Mouse (Mus musculus): ENCODE measurements at regions not wholly inside any gene's neighbourhood (a gene's known extent, or its start where the extent isn't known, plus 50 kb on each side); places are given as distances from the start of the nearest gene placed in this dataset.

GRCm38 (mm10) chr3:142981221-142981620, 99.4 kb upstream of the Pkn2 start:
- Histone ChIP-seq H3K4me1 (ENCODE audit: control insufficient read depth, insufficient read depth, low read length) (no peaks in the 10 kb centered on the region), H3K9ac (replicated peaks; ENCODE audit: low read length) (no peak overlapping the region), H3K9me3 (ENCODE audit: control insufficient read depth, low read length) (no peaks in the 10 kb centered on the region), H3K36me3 (ENCODE audit: control insufficient read depth, insufficient read depth, low read length) (no peaks in the 10 kb centered on the region), H3K4me3 (replicated peaks; ENCODE audit: low read depth, low read length) (no peak overlapping the region), H3K4me2 (ENCODE audit: low read length) (no peak overlapping the region), H3K27me3 (ENCODE audit: control insufficient read depth, insufficient read depth, low read length) (no peaks in the 10 kb centered on the region), H3K27ac (replicated peaks; ENCODE audit: low read depth, low read length) (no peak overlapping the region)
- WGBS: 82% methylated on average over 3 of the region's 3 CpGs
- DNase-seq: no peak
- ATAC-seq (ENCODE audit: low FRiP score, low TSS enrichment): no peak

- DNase-seq: peak; percentile 65
- 11% methylated on average over 4 of the region's 4 CpGs for WGBS
Measured at GRCm38 (mm10) chr3:142979161-142979560, 97.4 kb upstream of the Pkn2 start.

GRCm38 (mm10) chr3:142976519-142977394, 95.0 kb upstream of the Pkn2 start:
- H3K4me2 ChIP-seq (ENCODE audit: low read length): no peak overlapping the region
- 87% methylated on average over 7 of the region's 7 CpGs for whole genome bisulfite sequencing
- no peak overlapping the region for H3K9ac ChIP-seq (replicated peaks; ENCODE audit: low read length)
- H3K27ac ChIP-seq (replicated peaks; ENCODE audit: low read depth, low read length): no peak overlapping the region
- no peak for DNase-seq
- no peaks in the 10 kb centered on the region for H3K36me3 ChIP-seq (ENCODE audit: control insufficient read depth, insufficient read depth, low read length)
- no peaks in the 10 kb centered on the region for H3K27me3 ChIP-seq (ENCODE audit: control insufficient read depth, insufficient read depth, low read length)
- no peaks in the 10 kb centered on the region for H3K4me1 ChIP-seq (ENCODE audit: control insufficient read depth, insufficient read depth, low read length)
- H3K4me3 ChIP-seq (replicated peaks; ENCODE audit: low read depth, low read length): no peak overlapping the region
- no peak for ATAC-seq (ENCODE audit: low FRiP score, low TSS enrichment)
- no peaks in the 10 kb centered on the region for H3K9me3 ChIP-seq (ENCODE audit: control insufficient read depth, low read length)

More at GRCm38 (mm10) chr3:142979161-142979560, 97.4 kb upstream of the Pkn2 start:
- Histone ChIP-seq H3K9me3 (ENCODE audit: control insufficient read depth, low read length) (no peaks in the 10 kb centered on the region), H3K4me2 (ENCODE audit: low read length) (no peak overlapping the region), H3K36me3 (ENCODE audit: control insufficient read depth, insufficient read depth, low read length) (no peaks in the 10 kb centered on the region), H3K4me3 (replicated peaks; ENCODE audit: low read depth, low read length) (no peak overlapping the region), H3K27me3 (ENCODE audit: control insufficient read depth, insufficient read depth, low read length) (no peaks in the 10 kb centered on the region), H3K27ac (replicated peaks; ENCODE audit: low read depth, low read length) (no peak overlapping the region), H3K4me1 (ENCODE audit: control insufficient read depth, insufficient read depth, low read length) (no peaks in the 10 kb centered on the region), H3K9ac (replicated peaks; ENCODE audit: low read length) (no peak overlapping the region)
- ATAC-seq (ENCODE audit: low FRiP score, low TSS enrichment): no peak

DNA sequence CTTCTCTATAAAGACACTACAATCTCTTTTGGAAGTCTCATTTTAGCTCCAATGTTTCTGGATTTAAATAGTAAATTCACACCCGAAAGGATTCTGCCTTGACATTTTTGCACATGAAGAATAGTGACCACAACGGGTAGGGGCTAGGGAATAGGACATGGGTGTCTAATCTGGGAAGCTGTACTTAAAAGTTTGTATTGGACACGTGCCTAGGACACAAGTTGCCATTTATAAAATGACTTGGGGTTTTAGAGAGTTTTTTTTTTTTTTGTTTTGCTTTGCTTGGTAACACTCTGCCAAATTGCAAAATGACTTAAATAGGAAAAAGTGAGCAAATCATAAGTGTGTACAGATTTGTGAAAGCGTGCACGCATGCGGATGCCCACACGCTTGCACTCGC, 93.8 kb upstream of the Pkn2 start:
- Histone ChIP-seq H3K4me1 (ENCODE audit: control insufficient read depth, insufficient read depth, low read length) (no peaks in the 10 kb centered on the region), H3K27me3 (ENCODE audit: control insufficient read depth, insufficient read depth, low read length) (no peaks in the 10 kb centered on the region), H3K27ac (replicated peaks; ENCODE audit: low read depth, low read length) (no peak overlapping the region), H3K9ac (replicated peaks; ENCODE audit: low read length) (no peak overlapping the region), H3K4me2 (ENCODE audit: low read length) (no peak overlapping the region), H3K36me3 (ENCODE audit: control insufficient read depth, insufficient read depth, low read length) (no peaks in the 10 kb centered on the region), H3K9me3 (ENCODE audit: control insufficient read depth, low read length) (no peaks in the 10 kb centered on the region), H3K4me3 (replicated peaks; ENCODE audit: low read depth, low read length) (no peak overlapping the region)
- 92% methylated on average over 8 of the region's 8 CpGs for WGBS
- DNase-seq: no peak
- ATAC-seq (ENCODE audit: low FRiP score, low TSS enrichment): no peak

DNA sequence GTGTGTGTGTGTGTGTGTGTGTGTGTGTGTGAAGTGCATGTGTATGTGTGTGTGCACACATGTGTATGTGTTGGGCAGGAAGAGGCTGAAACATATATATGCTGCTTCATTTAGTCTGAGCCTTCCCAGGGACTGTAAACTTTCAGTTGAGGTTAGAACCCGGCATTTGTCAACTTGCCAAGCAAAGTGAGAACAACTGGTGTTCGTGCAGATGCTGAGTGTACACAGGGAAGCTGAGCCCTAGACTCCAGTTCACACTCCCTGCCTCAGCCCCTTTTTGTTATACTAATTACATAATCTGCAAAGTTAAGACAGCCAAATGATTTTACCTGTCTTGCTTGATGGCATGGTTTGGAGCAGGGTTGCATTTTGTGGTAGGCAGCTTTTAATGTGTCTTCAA, 87.7 kb upstream of the Pkn2 start:
- ATAC-seq (ENCODE audit: low FRiP score, low TSS enrichment) (no peak), DNase-seq (no peak)
- 91% methylated on average over 2 of the region's 2 CpGs for WGBS

DNA sequence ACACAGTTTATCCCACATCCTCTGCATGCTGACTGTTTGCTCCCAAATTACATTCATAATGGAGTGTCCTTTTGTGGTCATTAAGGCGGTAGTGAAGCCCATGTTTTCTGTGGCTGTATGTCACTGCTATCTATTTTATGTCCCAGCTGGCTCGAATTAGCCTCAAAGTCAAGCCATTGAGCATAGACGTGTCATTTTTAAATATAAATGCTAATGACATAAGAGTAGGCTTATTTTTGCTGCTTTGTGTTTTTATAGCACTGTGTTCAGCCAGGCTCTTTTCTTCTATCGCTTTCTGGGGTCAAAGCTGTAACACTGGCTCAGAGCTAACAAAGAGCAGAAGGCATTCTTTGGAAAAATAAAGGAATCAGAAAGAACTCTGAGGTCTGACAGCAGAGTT, 83.8 kb upstream of the Pkn2 start:
- 40% methylated on average over 4 of the region's 4 CpGs for WGBS
- no peak overlapping the region for H3K4me3 ChIP-seq (replicated peaks; ENCODE audit: low read depth, low read length)
- H3K9me3 ChIP-seq (ENCODE audit: control insufficient read depth, low read length): no peaks in the 10 kb centered on the region
- no peak overlapping the region for H3K4me2 ChIP-seq (ENCODE audit: low read length)
- no peaks in the 10 kb centered on the region for H3K4me1 ChIP-seq (ENCODE audit: control insufficient read depth, insufficient read depth, low read length)
- DNase-seq (no peak), ATAC-seq (ENCODE audit: low FRiP score, low TSS enrichment) (no peak)
- H3K36me3 ChIP-seq (ENCODE audit: control insufficient read depth, insufficient read depth, low read length): no peaks in the 10 kb centered on the region
- no peak overlapping the region for H3K27ac ChIP-seq (replicated peaks; ENCODE audit: low read depth, low read length)
- no peaks in the 10 kb centered on the region for H3K27me3 ChIP-seq (ENCODE audit: control insufficient read depth, insufficient read depth, low read length)
- H3K9ac ChIP-seq (replicated peaks; ENCODE audit: low read length): no peak overlapping the region

More for the DNA sequence above, 87.7 kb upstream of the Pkn2 start:
- H3K27me3 ChIP-seq (ENCODE audit: control insufficient read depth, insufficient read depth, low read length): no peaks in the 10 kb centered on the region
- H3K9me3 ChIP-seq (ENCODE audit: control insufficient read depth, low read length): no peaks in the 10 kb centered on the region
- no peaks in the 10 kb centered on the region for H3K36me3 ChIP-seq (ENCODE audit: control insufficient read depth, insufficient read depth, low read length)
- no peaks in the 10 kb centered on the region for H3K4me1 ChIP-seq (ENCODE audit: control insufficient read depth, insufficient read depth, low read length)
- H3K4me2 ChIP-seq (ENCODE audit: low read length): no peak overlapping the region
- H3K4me3 ChIP-seq (replicated peaks; ENCODE audit: low read depth, low read length): no peak overlapping the region
- no peak overlapping the region for H3K27ac ChIP-seq (replicated peaks; ENCODE audit: low read depth, low read length)
- no peak overlapping the region for H3K9ac ChIP-seq (replicated peaks; ENCODE audit: low read length)

- Histone ChIP-seq H3K4me2 (ENCODE audit: low read length) (no peak overlapping the region), H3K27ac (replicated peaks; ENCODE audit: low read depth, low read length) (no peak overlapping the region), H3K9me3 (ENCODE audit: control insufficient read depth, low read length) (no peaks in the 10 kb centered on the region), H3K4me1 (ENCODE audit: control insufficient read depth, insufficient read depth, low read length) (no peaks in the 10 kb centered on the region), H3K27me3 (ENCODE audit: control insufficient read depth, insufficient read depth, low read length) (no peaks in the 10 kb centered on the region), H3K36me3 (ENCODE audit: control insufficient read depth, insufficient read depth, low read length) (no peaks in the 10 kb centered on the region), H3K9ac (replicated peaks; ENCODE audit: low read length) (no peak overlapping the region), H3K4me3 (replicated peaks; ENCODE audit: low read depth, low read length) (no peak overlapping the region)
- 96% methylated on average over 4 of the region's 4 CpGs for WGBS
- no peak for DNase-seq
- no peak for ATAC-seq (ENCODE audit: low FRiP score, low TSS enrichment)
Measured at GRCm38 (mm10) chr3:142963818-142964372, 82.1 kb upstream of the Pkn2 start.

DNA sequence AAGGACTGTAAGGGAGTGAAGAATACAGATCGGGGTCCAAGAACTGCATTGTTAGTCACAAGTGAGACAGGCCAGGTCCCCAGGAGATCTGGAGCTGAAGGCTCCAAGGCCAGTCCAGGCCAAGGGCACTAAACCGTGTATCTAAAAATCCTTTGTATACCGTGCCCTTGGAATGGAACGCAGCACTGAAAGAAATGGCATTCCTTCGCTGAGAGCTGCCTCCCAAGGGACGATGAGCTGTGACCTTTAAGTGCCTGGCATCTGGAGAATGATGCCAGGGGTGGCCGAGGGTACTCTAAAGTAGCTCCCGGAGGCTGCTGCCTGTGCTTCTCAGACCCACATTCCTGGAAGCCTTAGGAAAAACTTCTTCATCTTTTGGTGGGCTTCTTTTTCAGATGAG, 76.0 kb upstream of the Pkn2 start:
- 82% methylated on average over 8 of the region's 8 CpGs for WGBS
- no peaks in the 10 kb centered on the region for H3K9me3 ChIP-seq (ENCODE audit: control insufficient read depth, low read length)
- no peak overlapping the region for H3K4me3 ChIP-seq (replicated peaks; ENCODE audit: low read depth, low read length)
- no peaks in the 10 kb centered on the region for H3K4me1 ChIP-seq (ENCODE audit: control insufficient read depth, insufficient read depth, low read length)
- ATAC-seq (ENCODE audit: low FRiP score, low TSS enrichment) (no peak), DNase-seq (no peak)
- H3K27me3 ChIP-seq (ENCODE audit: control insufficient read depth, insufficient read depth, low read length): no peaks in the 10 kb centered on the region
- H3K4me2 ChIP-seq (ENCODE audit: low read length): no peak overlapping the region
- H3K9ac ChIP-seq (replicated peaks; ENCODE audit: low read length): no peak overlapping the region
- no peaks in the 10 kb centered on the region for H3K36me3 ChIP-seq (ENCODE audit: control insufficient read depth, insufficient read depth, low read length)
- H3K27ac ChIP-seq (replicated peaks; ENCODE audit: low read depth, low read length): no peak overlapping the region

DNA sequence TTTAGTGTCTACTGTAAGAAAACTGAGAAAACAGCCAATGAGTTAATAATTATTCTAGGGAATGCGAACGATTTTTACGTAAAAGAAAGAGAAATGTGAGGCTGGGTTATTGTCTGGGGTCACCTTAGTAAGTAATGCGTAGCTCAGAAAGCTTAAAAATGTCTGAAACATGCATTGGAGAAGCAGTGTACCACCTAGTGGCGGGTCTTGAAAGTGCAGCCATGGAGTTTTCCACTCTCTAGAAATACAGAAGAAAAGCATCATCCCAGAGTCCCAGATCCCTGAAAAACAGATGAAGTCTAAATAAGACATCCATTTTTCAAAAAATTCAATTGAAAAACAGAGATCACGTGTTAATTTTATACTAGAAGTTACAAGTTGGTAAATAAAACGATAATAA, 67.0 kb upstream of the Pkn2 start:
- Histone ChIP-seq H3K27ac (replicated peaks; ENCODE audit: low read depth, low read length) (no peak overlapping the region), H3K9me3 (ENCODE audit: control insufficient read depth, low read length) (no peaks in the 10 kb centered on the region), H3K9ac (replicated peaks; ENCODE audit: low read length) (no peak overlapping the region), H3K4me3 (replicated peaks; ENCODE audit: low read depth, low read length) (no peak overlapping the region), H3K4me1 (ENCODE audit: control insufficient read depth, insufficient read depth, low read length) (no peaks in the 10 kb centered on the region), H3K36me3 (ENCODE audit: control insufficient read depth, insufficient read depth, low read length) (no peaks in the 10 kb centered on the region), H3K4me2 (ENCODE audit: low read length) (no peak overlapping the region), H3K27me3 (ENCODE audit: control insufficient read depth, insufficient read depth, low read length) (no peaks in the 10 kb centered on the region)
- WGBS: 36% methylated on average over 7 of the region's 7 CpGs
- peak; percentile 83 for DNase-seq
- ATAC-seq (ENCODE audit: low FRiP score, low TSS enrichment): no peak

Data from midbrain, embryonic 14.5 days (tissue).